Mouse (Mus musculus) heart, embryonic 15.5 days (tissue): ENCODE data around the gene Akap11. TPM values are rescaled to one million over a fixed set of nuclear protein-coding genes. Genes with fewer than 3 reads are reported as not detected.

Source experiments
- ATAC-seq: fragments of 200-750 bp; cut with Nextera tagmentation; replicated peaks from 2 replicates; pipeline ENCODE4 v1.8.0; 2017; ENCODE audit warnings: low read depth, moderate TSS enrichment; ENCODE audit not compliant: insufficient number of reproducible peaks, insufficient read depth, low FRiP score
- H3K27ac ChIP-seq: fragments of 300-500 bp; sonication (generic); 2 replicates; pipeline ENCODE4 v1.5.1; 2015; ENCODE audit warnings: mild to moderate bottlenecking, inconsistent platforms
- H3K27me3 ChIP-seq: fragments of 300-500 bp; sonication (generic); 2 replicates; pipeline ENCODE4 v1.6.1; 2015; ENCODE audit warnings: inconsistent platforms
- H3K36me3 ChIP-seq: fragments of 300-500 bp; sonication (generic); 2 replicates; pipeline ENCODE4 v1.6.1; 2015; ENCODE audit warnings: mild to moderate bottlenecking, inconsistent platforms
- H3K4me1 ChIP-seq: fragments of 300-500 bp; sonication (generic); replicated peaks from 2 replicates; pipeline ENCODE4 v1.6.1; 2015; ENCODE audit warnings: inconsistent platforms
- H3K4me2 ChIP-seq: fragments of 300-500 bp; sonication (generic); 2 replicates; pipeline ENCODE4 v1.6.1; 2015; ENCODE audit warnings: inconsistent platforms, mild to moderate bottlenecking, moderate library complexity
- H3K4me3 ChIP-seq: fragments of 300-500 bp; sonication (generic); 2 replicates; pipeline ENCODE4 v1.5.1; 2015; ENCODE audit warnings: mild to moderate bottlenecking, inconsistent platforms
- H3K9ac ChIP-seq: fragments of 300-500 bp; sonication (generic); 2 replicates; pipeline ENCODE4 v1.6.1; 2015; ENCODE audit warnings: mild to moderate bottlenecking, inconsistent platforms
- H3K9me3 ChIP-seq: fragments of 300-500 bp; sonication (generic); replicated peaks from 2 replicates; pipeline ENCODE4 v1.6.1; 2016; ENCODE audit warnings: inconsistent platforms
- WGBS: fragments of 180-500 bp; shearing (Covaris S2); methylation state at CpG from one replicate; pipeline ENCODE4 v1.1.7; 2015; ENCODE audit warnings: mixed read lengths; 5-methylcytosine and 5-hydroxymethylcytosine counted together
- polyA plus RNA-seq: library from polyadenylated mRNA; unstranded; fragments of >200 nt; fragmentation: Nextera tagmentation; extraction: Ambion mirVana; gene quantifications from 2 replicates; pipeline ENCODE4 v1.2.1, GENCODE M21; 2015

Gene Akap11
- polyA plus RNA-seq, 1 experiment from 2014 or later = 13.4 TPM

- H3K9ac ChIP-seq = no peak overlapping the region
- H3K27me3 ChIP-seq = no peaks in the 10 kb centered on the region
- peaks cover 59% of the 10 kb centered on the region for H3K4me1 ChIP-seq
- no peaks in the 10 kb centered on the region for H3K36me3 ChIP-seq
- H3K9me3 ChIP-seq = no peaks in the 10 kb centered on the region
- no peak for ATAC-seq
- H3K27ac ChIP-seq = no peak overlapping the region
- no peak overlapping the region for H3K4me3 ChIP-seq
- WGBS = 73% methylated on average over 6 of the region's 6 CpGs
- H3K4me2 ChIP-seq = no peak overlapping the region
Measured at GRCm38 (mm10) chr14:78526907-78527306, 9.7 kb downstream of the Akap11 start.

DNA sequence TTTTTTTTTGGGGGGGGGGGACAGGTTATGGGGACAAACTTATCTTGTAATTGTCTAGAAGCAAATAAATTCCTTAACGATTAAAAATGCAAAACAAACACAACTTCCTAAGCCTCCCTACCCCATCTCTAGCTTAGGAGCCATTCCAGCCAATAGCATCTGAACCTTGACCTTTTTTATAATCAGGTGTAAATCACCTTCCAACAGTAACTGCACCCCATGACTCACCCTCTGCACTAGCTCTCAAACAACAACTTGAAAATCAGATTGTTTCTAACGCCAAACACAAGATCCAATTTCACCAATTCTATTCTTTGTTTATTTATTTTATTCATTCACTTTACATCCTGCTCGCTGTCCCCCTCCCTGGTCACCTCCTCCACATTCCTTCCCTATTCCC lies 10.1 kb downstream of the Akap11 start:
- Histone ChIP-seq H3K4me2 (no peak overlapping the region), H3K4me3 (no peak overlapping the region), H3K27me3 (no peaks in the 10 kb centered on the region), H3K9me3 (no peaks in the 10 kb centered on the region), H3K9ac (no peak overlapping the region), H3K36me3 (no peaks in the 10 kb centered on the region), H3K27ac (no peak overlapping the region), H3K4me1 (peaks cover 55% of the 10 kb centered on the region)
- ATAC-seq = no peak
- 60% methylated on average over 3 of the region's 3 CpGs for WGBS

GRCm38 (mm10) chr14:78525611-78526457 lies 10.8 kb downstream of the Akap11 start:
- peak; percentile 42; the same call in 1 of the 2 replicates for ATAC-seq
- no peaks in the 10 kb centered on the region for H3K36me3 ChIP-seq
- no peaks in the 10 kb centered on the region for H3K27me3 ChIP-seq
- H3K4me3 ChIP-seq = no peak overlapping the region
- 98% methylated on average over 3 of the region's 3 CpGs for WGBS
- H3K4me1 ChIP-seq = peaks cover 51% of the 10 kb centered on the region
- H3K27ac ChIP-seq = peak overlapping the region; percentile 15; the same call in 1 of the 2 replicates
- H3K4me2 ChIP-seq = no peak overlapping the region
- no peak overlapping the region for H3K9ac ChIP-seq
- no peaks in the 10 kb centered on the region for H3K9me3 ChIP-seq

GRCm38 (mm10) chr14:78525059-78525458 lies 11.5 kb downstream of the Akap11 start:
- H3K4me3 ChIP-seq = no peak overlapping the region
- H3K27ac ChIP-seq = peak overlapping the region; percentile 15; the same call in 1 of the 2 replicates
- no peak for ATAC-seq
- H3K27me3 ChIP-seq = no peaks in the 10 kb centered on the region
- H3K4me1 ChIP-seq = peaks cover 45% of the 10 kb centered on the region
- H3K36me3 ChIP-seq = no peaks in the 10 kb centered on the region; the same call in 1 of the 2 replicates
- 91% methylated on average over 2 of the region's 2 CpGs for WGBS
- no peak overlapping the region for H3K4me2 ChIP-seq
- no peaks in the 10 kb centered on the region for H3K9me3 ChIP-seq
- H3K9ac ChIP-seq = no peak overlapping the region

DNA sequence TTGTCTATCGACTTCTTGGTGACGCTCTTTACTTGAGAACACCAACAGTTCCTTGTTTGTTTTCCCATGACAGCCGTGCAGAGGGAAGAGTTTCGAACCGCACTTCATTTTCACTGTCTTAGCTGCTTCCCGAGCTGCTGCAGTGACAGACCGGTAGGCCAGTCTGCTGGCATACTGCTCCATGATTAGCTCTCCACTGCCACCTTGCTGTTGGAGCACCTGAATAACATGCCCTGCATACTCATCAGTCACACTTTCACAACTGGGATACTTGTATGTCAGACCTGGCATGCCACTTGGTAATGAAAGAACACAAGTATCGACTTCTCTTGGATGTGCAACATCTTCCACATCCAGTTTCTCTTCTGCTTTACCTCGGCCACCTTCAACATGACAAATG lies 25.9 kb downstream of the Akap11 start:
- Histone ChIP-seq H3K4me1 (peaks cover 11% of the 10 kb centered on the region; the same call in 1 of the 2 replicates), H3K4me3 (no peak overlapping the region), H3K27me3 (no peaks in the 10 kb centered on the region), H3K9ac (no peak overlapping the region), H3K9me3 (no peaks in the 10 kb centered on the region), H3K27ac (no peak overlapping the region), H3K4me2 (no peak overlapping the region), H3K36me3 (peaks cover 58% of the 10 kb centered on the region)
- 72% methylated on average over 9 of the region's 9 CpGs for WGBS
- ATAC-seq = no peak

GRCm38 (mm10) chr14:78509791-78510190 lies 26.8 kb downstream of the Akap11 start:
- no peak overlapping the region for H3K4me2 ChIP-seq
- 86% methylated on average over 6 of the region's 6 CpGs for WGBS
- peaks cover 62% of the 10 kb centered on the region for H3K36me3 ChIP-seq
- no peak overlapping the region for H3K4me3 ChIP-seq
- H3K9me3 ChIP-seq = no peaks in the 10 kb centered on the region
- H3K9ac ChIP-seq = no peak overlapping the region
- no peak overlapping the region for H3K27ac ChIP-seq
- peaks cover 11% of the 10 kb centered on the region; the same call in 1 of the 2 replicates for H3K4me1 ChIP-seq
- no peak for ATAC-seq
- H3K27me3 ChIP-seq = no peaks in the 10 kb centered on the region

DNA sequence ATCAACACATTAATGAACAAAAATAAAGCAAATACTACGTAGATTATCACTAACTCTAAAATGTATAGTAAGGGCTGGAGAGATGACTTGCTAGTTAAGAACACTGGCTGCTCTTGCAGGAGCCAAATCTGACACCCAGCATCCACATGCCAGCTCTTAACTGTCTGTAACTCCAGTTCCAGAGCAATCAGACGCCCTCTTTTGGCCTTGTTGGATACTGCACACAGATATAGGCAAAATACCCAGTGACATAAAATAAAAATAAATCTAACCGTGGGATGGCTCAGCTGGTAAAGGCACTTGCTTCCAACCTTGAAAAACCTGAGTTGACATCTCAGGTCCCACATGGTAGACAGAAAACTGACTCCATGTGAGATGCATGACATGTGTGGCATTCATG lies 36.0 kb downstream of the Akap11 start:
- H3K36me3 ChIP-seq = peaks cover 36% of the 10 kb centered on the region
- no peak overlapping the region for H3K9ac ChIP-seq
- H3K4me1 ChIP-seq = no peaks in the 10 kb centered on the region
- no peak overlapping the region for H3K27ac ChIP-seq
- ATAC-seq = no peak
- no peaks in the 10 kb centered on the region for H3K9me3 ChIP-seq
- H3K4me3 ChIP-seq = no peak overlapping the region
- no peaks in the 10 kb centered on the region for H3K27me3 ChIP-seq
- 80% methylated on average over 3 of the region's 3 CpGs for WGBS
- H3K4me2 ChIP-seq = no peak overlapping the region

- ATAC-seq = no peak
- Histone ChIP-seq H3K36me3 (peaks cover 44% of the 10 kb centered on the region), H3K27ac (no peak overlapping the region), H3K4me1 (no peaks in the 10 kb centered on the region), H3K9me3 (no peaks in the 10 kb centered on the region), H3K9ac (no peak overlapping the region), H3K4me2 (no peak overlapping the region), H3K27me3 (no peaks in the 10 kb centered on the region), H3K4me3 (no peak overlapping the region)
- WGBS = 87% methylated on average over 4 of the region's 4 CpGs
Measured at GRCm38 (mm10) chr14:78496691-78497090, 39.9 kb downstream of the Akap11 start.

GRCm38 (mm10) chr14:78495241-78495640 lies 41.4 kb downstream of the Akap11 start:
- 58% methylated on average over 4 of the region's 4 CpGs for WGBS
- no peak overlapping the region for H3K4me3 ChIP-seq
- H3K27me3 ChIP-seq = no peaks in the 10 kb centered on the region
- H3K36me3 ChIP-seq = peaks cover 40% of the 10 kb centered on the region
- ATAC-seq = no peak
- no peaks in the 10 kb centered on the region for H3K4me1 ChIP-seq
- H3K9ac ChIP-seq = no peak overlapping the region
- no peaks in the 10 kb centered on the region for H3K9me3 ChIP-seq
- no peak overlapping the region for H3K27ac ChIP-seq
- no peak overlapping the region for H3K4me2 ChIP-seq

DNA sequence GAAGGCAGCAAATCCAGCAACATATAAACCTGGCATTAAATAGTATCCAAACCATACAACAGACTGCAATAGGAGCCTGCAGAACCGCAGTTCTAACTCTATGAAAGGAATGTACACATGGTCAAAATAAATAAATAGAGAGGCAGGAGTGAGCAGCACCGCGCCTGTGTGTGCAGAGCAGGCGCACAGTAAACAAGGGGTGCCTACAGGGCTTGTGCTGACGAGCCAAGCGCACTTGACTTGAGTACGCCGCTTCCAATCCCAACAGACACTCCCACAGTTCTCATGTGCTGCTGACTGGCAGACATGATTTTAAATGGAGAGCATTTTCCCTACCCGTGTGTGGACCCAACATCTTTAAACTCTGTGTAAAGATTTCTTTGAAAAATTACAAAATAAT lies 44.0 kb downstream of the Akap11 start:
- Histone ChIP-seq H3K4me1 (no peaks in the 10 kb centered on the region), H3K27me3 (no peaks in the 10 kb centered on the region), H3K36me3 (peaks cover 40% of the 10 kb centered on the region), H3K9ac (no peak overlapping the region), H3K9me3 (no peaks in the 10 kb centered on the region), H3K4me3 (no peak overlapping the region), H3K4me2 (no peak overlapping the region), H3K27ac (no peak overlapping the region)
- ATAC-seq = no peak
- 77% methylated on average over 9 of the region's 9 CpGs for WGBS

- no peaks in the 10 kb centered on the region for H3K27me3 ChIP-seq
- H3K9me3 ChIP-seq = no peaks in the 10 kb centered on the region
- no peak overlapping the region for H3K27ac ChIP-seq
- H3K4me3 ChIP-seq = no peak overlapping the region
- no peak overlapping the region for H3K4me2 ChIP-seq
- peaks cover 35% of the 10 kb centered on the region for H3K36me3 ChIP-seq
- ATAC-seq = no peak
- H3K4me1 ChIP-seq = no peaks in the 10 kb centered on the region
- no peak overlapping the region for H3K9ac ChIP-seq
Measured at GRCm38 (mm10) chr14:78491432-78491831, 45.2 kb downstream of the Akap11 start.
